Mouse (Mus musculus) skeletal muscle tissue, adult 2 months (tissue): Measurements from ENCODE around the gene 3830403N18Rik.
"Not testable (repeated sequence)": the region's sequence is repeated elsewhere in the genome, so short reads cannot be mapped to it uniquely, and the experiment has no call there.

Experiments
- DNase-seq: peaks from one replicate; pipeline ENCODE4 v3.0.0-alpha.2; 2012; ENCODE audit warnings: low read depth, low spot score

The 3830403N18Rik gene

DNA sequence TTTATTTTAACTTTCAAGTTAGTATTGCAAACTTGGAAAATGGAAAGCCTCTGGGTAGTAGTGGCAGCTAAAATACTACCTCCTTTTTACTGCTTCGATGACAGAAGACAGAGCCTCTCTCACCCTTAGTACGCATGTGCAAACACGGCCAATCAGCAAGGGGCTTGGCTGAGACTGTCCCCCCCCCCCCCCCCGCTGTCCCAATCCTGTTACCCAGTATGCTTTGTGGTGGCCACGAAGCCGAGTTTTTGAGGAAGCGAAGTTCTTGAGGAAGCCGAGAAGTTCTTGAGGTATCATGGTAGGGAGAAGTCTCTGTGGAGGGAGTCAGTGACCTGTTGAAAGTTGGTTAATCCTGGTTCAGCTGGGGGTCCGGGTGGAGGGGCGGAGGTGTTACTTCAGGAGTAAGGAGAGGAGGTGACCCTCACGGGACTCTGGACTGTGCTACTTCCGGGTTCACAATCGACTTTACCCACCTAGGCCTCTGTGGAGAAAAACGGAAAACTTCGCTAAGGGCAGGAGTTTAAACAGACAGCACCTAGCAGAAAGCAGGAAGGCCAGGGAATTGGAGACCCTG lies at the start of gene 3830403N18Rik:
3830403N18Rik (plus strand) TSS at position 237 of the 574 bp plus-strand sequence.
- DNase-seq = not testable (repeated sequence)

- DNase-seq = no peak
These were observed 15.0 kb downstream of the 3830403N18Rik start for GRCm38 (mm10) chrX:56151396-56151795.

DNA sequence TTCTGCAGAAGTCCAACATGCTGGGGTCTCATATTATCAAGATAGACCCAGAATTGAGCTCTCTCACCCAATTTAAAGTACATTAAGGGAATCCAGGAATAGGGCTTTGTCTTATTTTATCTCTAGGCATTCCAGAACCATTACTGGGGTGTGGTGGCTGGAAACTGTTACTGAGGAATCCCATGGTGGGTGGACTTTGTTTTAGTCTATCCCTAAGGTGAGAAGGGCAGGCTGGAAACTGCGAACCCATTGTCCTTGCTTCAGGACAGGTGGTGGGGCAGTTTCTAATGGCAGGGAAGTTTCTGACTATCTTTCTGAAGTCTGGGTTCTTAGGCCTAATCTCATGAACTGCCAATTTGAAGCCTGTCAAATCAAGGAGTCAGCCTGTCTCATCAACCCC lies 50.1 kb downstream of the 3830403N18Rik start:
- not testable (repeated sequence) for DNase-seq
